Mouse (Mus musculus) brain, embryonic 14.5 days (tissue): ENCODE results near the gene Ddx6. TPM values are rescaled to one million over a fixed set of nuclear protein-coding genes. Genes with fewer than 3 reads are reported as not detected.

Experiments used
- DNase-seq: peaks from one replicate; pipeline ENCODE4 v3.0.0-alpha.2; 2011; ENCODE audit warnings: low read depth
- CTCF ChIP-seq: fragments of 200-500 bp; IDR thresholded peaks from 2 replicates; pipeline ENCODE4 v1.5.1; 2012; ENCODE audit warnings: inconsistent platforms, mild to moderate bottlenecking, moderate library complexity, borderline replicate concordance; ENCODE audit not compliant: insufficient read depth, insufficient read length; ENCODE audit errors: extremely low read depth
- POLR2A ChIP-seq: fragments of 200-500 bp; IDR thresholded peaks from 2 replicates; pipeline ENCODE4 v1.6.1; 2012; ENCODE audit warnings: mild to moderate bottlenecking, inconsistent platforms, borderline replicate concordance; ENCODE audit not compliant: poor library complexity, insufficient read depth, insufficient read length, severe bottlenecking; ENCODE audit errors: extremely low read depth
- polyA plus RNA-seq: library from polyadenylated mRNA; depleted of rRNA; stranded (reverse); fragments of >200 nt; gene quantifications from 2 replicates; pipeline ENCODE4 v1.2.3, GENCODE M21; 2012

The Ddx6 gene
- polyA plus RNA-seq, 1 experiment, result 68.4 TPM

- TF ChIP-seq POLR2A (no peak), CTCF (no peak)
- no peak for DNase-seq
Observed at GRCm38 (mm10) chr9:44647026-44647425, 42.3 kb downstream of the Ddx6 start.

- TF ChIP-seq POLR2A (no peak), CTCF (no peak)
- DNase-seq, result no peak
Observed at GRCm38 (mm10) chr9:44647656-44648055, 43.0 kb downstream of the Ddx6 start.

- no peak for TF ChIP-seq POLR2A
- no peak for TF ChIP-seq CTCF
- DNase-seq, result no peak
Observed at GRCm38 (mm10) chr9:44648881-44649281, 44.2 kb downstream of the Ddx6 start.

GRCm38 (mm10) chr9:44652027-44652426 is 47.3 kb downstream of the Ddx6 start:
- peak; percentile 69 for DNase-seq
- TF ChIP-seq CTCF (peak; percentile 92), POLR2A (no peak)

GRCm38 (mm10) chr9:44653896-44654295 is 49.2 kb downstream of the Ddx6 start:
- DNase-seq, result no peak
- no peak for TF ChIP-seq CTCF
- TF ChIP-seq POLR2A, result no peak

- TF ChIP-seq POLR2A, result no peak
- peak; percentile 84 for TF ChIP-seq CTCF
- DNase-seq, result peak; percentile 88
Observed at GRCm38 (mm10) chr9:44655098-44656066, 50.7 kb downstream of the Ddx6 start.

GRCm38 (mm10) chr9:44663706-44664105 is 59.0 kb downstream of the Ddx6 start:
- no peak for DNase-seq
- TF ChIP-seq CTCF (no peak), POLR2A (no peak)

- TF ChIP-seq CTCF, result no peak
- TF ChIP-seq POLR2A, result no peak
- no peak for DNase-seq
Observed at GRCm38 (mm10) chr9:44671416-44671815, 66.7 kb downstream of the Ddx6 start.

GRCm38 (mm10) chr9:44672291-44672865 is 67.7 kb downstream of the Ddx6 start:
- no peak for DNase-seq
- TF ChIP-seq POLR2A, result no peak
- no peak for TF ChIP-seq CTCF

- DNase-seq, result no peak
- TF ChIP-seq POLR2A, result no peak
- TF ChIP-seq CTCF, result no peak
Observed at GRCm38 (mm10) chr9:44673005-44673404, 68.3 kb downstream of the Ddx6 start, which contains the start of gene Treh. Gene Treh (plus strand): TSS chr9:44673233.

- TF ChIP-seq CTCF, result peak; percentile 17; the same call in 1 of the 2 replicates
- TF ChIP-seq POLR2A, result no peak
Observed at GRCm38 (mm10) chr9:44678288-44678871, 73.7 kb downstream of the Ddx6 start.

More at GRCm38 (mm10) chr9:44678288-44678871, 73.7 kb downstream of the Ddx6 start:
- DNase-seq, result no peak
